Mouse (Mus musculus): Measurements from ENCODE around the gene Atp5g2. TPM values are rescaled to one million over a fixed set of nuclear protein-coding genes. Genes with fewer than 3 reads are reported as not detected.

The Atp5g2 gene
- polyA plus RNA-seq, 1 experiment from 2014 or later = 59.1 TPM

GRCm38 (mm10) chr15:102620765-102621164 is 51.4 kb downstream of the Atp5g2 start:
- Histone ChIP-seq H3K36me3 (no peaks in the 10 kb centered on the region), H3K4me3 (replicated peaks) (no peak overlapping the region), H3K4me1 (replicated peaks) (peaks cover 14% of the 10 kb centered on the region), H3K9me3 (no peaks in the 10 kb centered on the region), H3K27me3 (no peaks in the 10 kb centered on the region), H3K9ac (replicated peaks) (no peak overlapping the region), H3K27ac (no peak overlapping the region), H3K4me2 (replicated peaks) (no peak overlapping the region)
- ATAC-seq = no peak
- WGBS = 89% methylated on average over 1 of the region's 1 CpGs

GRCm38 (mm10) chr15:102619486-102619885 is 52.7 kb downstream of the Atp5g2 start:
- peaks cover 11% of the 10 kb centered on the region for H3K4me1 ChIP-seq (replicated peaks)
- ATAC-seq = no peak
- H3K36me3 ChIP-seq = no peaks in the 10 kb centered on the region
- no peak overlapping the region for H3K27ac ChIP-seq
- no peak overlapping the region for H3K4me2 ChIP-seq (replicated peaks)
- H3K27me3 ChIP-seq = no peaks in the 10 kb centered on the region
- WGBS = 96% methylated on average over 5 of the region's 5 CpGs
- no peak overlapping the region for H3K4me3 ChIP-seq (replicated peaks)
- no peaks in the 10 kb centered on the region for H3K9me3 ChIP-seq
- H3K9ac ChIP-seq (replicated peaks) = no peak overlapping the region

DNA sequence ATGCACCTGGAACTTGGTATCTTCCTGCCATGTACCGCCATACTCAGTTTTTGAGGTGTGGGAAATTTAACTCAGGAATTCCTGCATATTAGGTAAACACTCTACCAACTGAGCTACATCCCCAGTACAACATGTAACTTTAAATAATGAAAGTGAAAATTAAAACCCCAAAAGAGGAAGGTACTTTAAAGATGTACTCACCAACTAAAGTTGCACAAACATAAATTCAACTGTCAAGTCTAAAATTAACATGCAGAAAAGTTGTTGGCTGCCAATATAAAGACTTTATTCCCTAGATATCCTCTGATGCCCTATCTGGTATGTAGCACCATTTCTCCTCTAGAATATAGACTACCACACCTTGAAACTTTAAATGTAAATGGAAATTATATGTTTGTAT is 54.5 kb downstream of the Atp5g2 start:
- Histone ChIP-seq H3K27me3 (no peaks in the 10 kb centered on the region), H3K4me3 (replicated peaks) (no peak overlapping the region), H3K4me1 (replicated peaks) (no peaks in the 10 kb centered on the region; the same call in 1 of the 2 replicates), H3K27ac (no peak overlapping the region), H3K9me3 (no peaks in the 10 kb centered on the region), H3K4me2 (replicated peaks) (no peak overlapping the region), H3K36me3 (no peaks in the 10 kb centered on the region), H3K9ac (replicated peaks) (no peak overlapping the region)
- 90% methylated on average over 1 of the region's 1 CpGs for WGBS
- ATAC-seq = no peak

DNA sequence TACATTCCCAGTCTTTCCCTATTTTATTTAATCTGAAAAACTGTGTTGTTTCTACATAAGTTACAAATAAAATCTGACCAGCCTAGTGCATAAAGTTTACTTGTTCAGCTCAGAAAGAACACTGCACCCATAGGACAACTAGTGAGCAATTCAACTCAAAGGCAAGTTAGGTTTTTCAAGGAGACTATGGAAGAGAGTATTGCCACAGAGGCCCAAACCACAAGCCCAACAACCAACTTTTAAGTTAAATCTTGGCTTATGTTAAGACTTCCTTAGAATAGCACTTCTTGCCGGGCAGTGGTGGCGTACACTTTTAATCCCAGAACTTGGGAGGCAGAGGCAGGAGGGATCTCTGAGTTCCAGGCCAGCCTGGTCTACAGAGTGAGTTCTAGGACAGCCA is 56.0 kb downstream of the Atp5g2 start:
- Histone ChIP-seq H3K9ac (replicated peaks) (no peak overlapping the region), H3K27me3 (no peaks in the 10 kb centered on the region), H3K4me2 (replicated peaks) (no peak overlapping the region), H3K4me3 (replicated peaks) (no peak overlapping the region), H3K27ac (no peak overlapping the region), H3K9me3 (no peaks in the 10 kb centered on the region), H3K4me1 (replicated peaks) (no peaks in the 10 kb centered on the region), H3K36me3 (no peaks in the 10 kb centered on the region)
- no peak for ATAC-seq
- 95% methylated on average over 2 of the region's 2 CpGs for WGBS

DNA sequence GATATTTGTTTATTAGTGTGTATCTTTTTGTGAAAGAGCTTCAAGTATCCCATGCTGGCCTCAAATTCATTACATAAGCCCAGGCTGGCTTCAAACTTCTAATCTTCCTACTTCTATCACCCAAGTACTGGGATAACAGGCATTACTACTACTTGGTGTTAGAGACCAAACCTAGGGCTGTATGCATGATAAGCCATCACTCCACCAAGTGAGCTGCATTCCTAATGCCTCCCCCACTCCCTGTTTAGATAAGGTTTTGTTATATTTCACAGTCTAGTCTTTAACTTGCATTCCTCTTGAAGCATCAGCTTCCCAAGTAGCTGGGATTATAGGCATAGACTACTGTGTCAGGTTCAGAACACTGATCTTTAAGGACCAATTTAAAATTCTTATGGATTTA is 57.9 kb downstream of the Atp5g2 start:
- Histone ChIP-seq H3K36me3 (no peaks in the 10 kb centered on the region), H3K9ac (replicated peaks) (no peak overlapping the region), H3K27ac (no peak overlapping the region), H3K4me2 (replicated peaks) (no peak overlapping the region), H3K4me3 (replicated peaks) (no peak overlapping the region), H3K27me3 (no peaks in the 10 kb centered on the region), H3K4me1 (replicated peaks) (no peaks in the 10 kb centered on the region), H3K9me3 (no peaks in the 10 kb centered on the region)
- no peak for ATAC-seq

- ATAC-seq = no peak
- H3K9me3 ChIP-seq = no peaks in the 10 kb centered on the region
- H3K4me3 ChIP-seq (replicated peaks) = no peak overlapping the region
- no peak overlapping the region for H3K9ac ChIP-seq (replicated peaks)
- H3K4me2 ChIP-seq (replicated peaks) = no peak overlapping the region
- no peaks in the 10 kb centered on the region for H3K36me3 ChIP-seq
- H3K27ac ChIP-seq = no peak overlapping the region
- H3K27me3 ChIP-seq = no peaks in the 10 kb centered on the region
- no peaks in the 10 kb centered on the region for H3K4me1 ChIP-seq (replicated peaks)
Measured at GRCm38 (mm10) chr15:102612966-102613365, 59.2 kb downstream of the Atp5g2 start.

MicroRNAs encoded within 50 kb of the gene (microRNA counts, 519-probe panel; counts per million panel counts)
- 110 counts per million, percentile 56 among the panel's probes with 10 or more counts for microRNA mmu-miR-688

Small RNA genes within 50 kb of the gene (microRNA-seq; reads per million reads assigned to microRNA genes)
- gene Mir688 = not detected

Other genes with a start within 250 kb of the Atp5g2 start
- 0.30 and 0.74 TPM in 2 replicates for gene Amhr2, start 227.0 kb downstream of the Atp5g2 start, polyA plus RNA-seq (2015; fragmentation: Nextera tagmentation; extraction: Ambion mirVana)
- 113 and 119 TPM in 2 replicates for gene Prr13, start 213.3 kb downstream of the Atp5g2 start, polyA plus RNA-seq (2015; fragmentation: Nextera tagmentation; extraction: Ambion mirVana)
- gene Pcbp2, start 201.8 kb downstream of the Atp5g2 start, polyA plus RNA-seq (2015; fragmentation: Nextera tagmentation; extraction: Ambion mirVana) = 164 and 166 TPM in 2 replicates
- 4.5 and 16.7 TPM in 2 replicates for gene Gm10337, start 168.6 kb downstream of the Atp5g2 start, polyA plus RNA-seq (2015; fragmentation: Nextera tagmentation; extraction: Ambion mirVana)
- gene Map3k12, start 155.3 kb downstream of the Atp5g2 start, polyA plus RNA-seq (2015; fragmentation: Nextera tagmentation; extraction: Ambion mirVana) = 47.9 and 53.9 TPM in 2 replicates
- gene Tarbp2, start 154.2 kb downstream of the Atp5g2 start, polyA plus RNA-seq (2015; fragmentation: Nextera tagmentation; extraction: Ambion mirVana) = 98.2 and 101 TPM in 2 replicates
- 2.9 and 5.0 TPM in 2 replicates for gene Npff, start 147.4 kb downstream of the Atp5g2 start, polyA plus RNA-seq (2015; fragmentation: Nextera tagmentation; extraction: Ambion mirVana)
- not detected in 2 replicates for gene Gm28047, start 47.3 kb downstream of the Atp5g2 start, polyA plus RNA-seq (2015; fragmentation: Nextera tagmentation; extraction: Ambion mirVana)
- gene Atf7, start 46.9 kb downstream of the Atp5g2 start, polyA plus RNA-seq (2015; fragmentation: Nextera tagmentation; extraction: Ambion mirVana) = 15.9 and 22.1 TPM in 2 replicates
- 41.9 and 51.1 TPM in 2 replicates for gene Calcoco1, start 49.8 kb upstream of the Atp5g2 start, polyA plus RNA-seq (2015; fragmentation: Nextera tagmentation; extraction: Ambion mirVana)
- gene Hoxc13, start 248.8 kb upstream of the Atp5g2 start, polyA plus RNA-seq (2015; fragmentation: Nextera tagmentation; extraction: Ambion mirVana) = not detected in 2 replicates